Mouse (Mus musculus) liver, embryonic 14.5 days (tissue): ENCODE data around the gene Osbpl3.

Source experiments
- CTCF ChIP-seq: IDR thresholded peaks from 2 replicates; pipeline ENCODE4 v1.5.1; 2016; ENCODE audit warnings: antibody characterized with exemption, low read depth, control low read depth
- EP300 ChIP-seq: IDR thresholded peaks from 2 replicates; pipeline ENCODE4 v1.6.1; 2016; ENCODE audit warnings: antibody characterized with exemption, low read depth

DNA sequence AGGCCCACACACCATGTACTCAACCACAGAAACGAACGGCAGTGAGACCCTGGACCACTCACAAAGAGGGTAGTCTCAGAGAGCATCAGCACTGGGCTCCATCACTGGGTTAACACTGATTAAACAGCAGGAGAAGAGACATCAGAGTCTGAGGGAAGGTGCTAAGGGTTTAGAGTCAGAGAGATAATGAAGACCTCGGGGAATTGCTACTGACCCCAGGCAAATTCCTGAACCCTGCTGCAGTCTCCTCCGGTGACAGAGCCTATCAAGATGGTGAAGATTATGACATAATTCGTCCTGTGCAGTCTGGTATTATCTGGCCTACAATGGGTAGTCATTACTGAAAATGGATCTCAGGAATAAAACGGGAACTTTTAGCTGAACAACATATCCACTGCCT is 2.4 kb downstream of the Osbpl3 start:
- TF ChIP-seq EP300 = no peak
- no peak for TF ChIP-seq CTCF
